Mouse (Mus musculus) C2C12 (cell line): ENCODE measurements around the gene Cdr2.

Experiments
- CTCF ChIP-seq: IDR thresholded peaks from one replicate; pipeline ENCODE4 v1.5.1; 2011; ENCODE audit not compliant: control insufficient read depth, insufficient read depth, insufficient read length
- FOSL1 ChIP-seq: IDR thresholded peaks from one replicate; pipeline ENCODE4 v1.8.0; 2011; ENCODE audit warnings: mild to moderate bottlenecking, low read length; ENCODE audit not compliant: poor library complexity, insufficient read depth, severe bottlenecking
- MAX ChIP-seq: IDR thresholded peaks from one replicate; pipeline ENCODE4 v1.6.1; 2011; ENCODE audit warnings: mild to moderate bottlenecking, control low read depth
- MYOG ChIP-seq: IDR thresholded peaks from one replicate; pipeline ENCODE4 v1.6.1; 2011; ENCODE audit not compliant: control insufficient read depth, insufficient read length; ENCODE audit errors: extremely low read depth
- USF1 ChIP-seq: IDR thresholded peaks from one replicate; pipeline ENCODE4 v1.6.1; 2011; ENCODE audit warnings: low read depth, mild to moderate bottlenecking, control low read depth, moderate library complexity

- TF ChIP-seq USF1 (peak; percentile 23), CTCF (peak; percentile 92), MAX (peak; percentile 84), FOSL1 (no peak), MYOG (no peak)
Measured at GRCm38 (mm10) chr7:120917592-120918461, 64.3 kb downstream of the Cdr2 start, which contains the start of gene Polr3e.
